Mouse (Mus musculus) retina, embryonic 14.5 days (tissue): ENCODE results near the gene Rexo5.
A peak's percentile ranks its signal among the peaks of the same experiment; 100 is the strongest.

ENCODE experiments used
- DNase-seq: peaks from one replicate; pipeline ENCODE4 v3.0.0-alpha.2; 2015; ENCODE audit warnings: low spot score

Rexo5 gene

GRCm38 (mm10) chr7:119845541-119845940, 51.7 kb downstream of the Rexo5 start:
- no peak for DNase-seq

GRCm38 (mm10) chr7:119847396-119847795, 53.6 kb downstream of the Rexo5 start:
- DNase-seq, result no peak

DNA sequence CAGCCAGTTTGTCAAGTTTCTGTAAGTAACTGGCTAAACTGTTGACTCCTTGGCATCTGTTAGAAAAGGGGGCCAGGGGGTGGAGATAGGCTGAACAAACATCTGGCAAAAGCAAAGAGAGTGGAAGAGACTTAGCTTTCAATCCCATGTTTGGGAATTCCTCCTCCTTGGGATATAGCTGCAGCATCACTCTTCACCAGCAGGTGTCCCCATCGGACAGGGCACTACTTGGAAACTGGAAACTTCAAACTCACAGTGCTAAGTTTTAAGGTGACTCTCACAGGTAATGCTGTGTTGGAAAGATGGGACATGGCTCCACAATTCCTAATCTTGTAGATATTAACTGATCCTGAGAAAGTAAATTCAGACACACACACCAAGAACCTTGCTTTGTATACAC, 55.3 kb downstream of the Rexo5 start:
- peak; percentile 81 for DNase-seq

DNA sequence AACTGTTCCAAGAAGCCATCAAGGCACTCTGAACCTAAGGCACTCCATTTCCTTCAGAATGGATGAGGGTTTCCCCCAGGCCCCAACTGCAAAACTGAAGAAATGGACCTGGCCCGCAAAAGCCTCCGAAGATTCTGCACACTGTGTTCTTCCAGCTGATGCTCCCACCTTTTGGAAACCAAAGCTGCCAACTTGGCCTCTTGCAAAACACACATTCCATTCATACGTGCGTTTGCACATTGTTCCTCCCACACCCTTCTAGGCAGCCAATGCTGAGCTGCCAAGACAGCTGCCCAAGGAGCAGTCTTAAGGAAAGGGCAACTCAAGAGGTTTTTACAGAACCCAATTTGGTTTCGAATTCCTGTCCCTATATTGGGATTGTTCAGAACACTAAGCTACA, 56.9 kb downstream of the Rexo5 start:
- DNase-seq, result no peak

GRCm38 (mm10) chr7:119852494-119852893, 58.7 kb downstream of the Rexo5 start:
- DNase-seq, result no peak

- DNase-seq, result no peak
Observed at GRCm38 (mm10) chr7:119853186-119853585, 59.4 kb downstream of the Rexo5 start.

DNA sequence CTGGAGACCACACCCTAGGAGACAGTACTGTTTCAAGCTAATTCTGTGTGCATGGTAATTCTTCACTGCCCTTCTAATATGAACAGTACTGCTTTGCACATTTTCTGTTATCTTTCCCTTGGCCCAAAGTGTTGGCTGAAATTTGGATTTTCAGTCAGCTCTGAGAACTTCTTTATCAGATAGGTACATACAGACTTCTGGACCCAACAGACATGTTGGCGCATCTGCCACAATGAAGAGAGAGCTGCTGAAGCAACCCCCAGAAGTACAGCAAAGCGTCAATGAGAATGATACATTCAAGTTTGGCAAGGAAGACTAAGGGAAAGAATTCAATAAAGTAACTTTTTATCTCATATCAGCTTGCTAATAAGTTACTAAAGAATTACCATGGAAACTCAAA, 60.6 kb downstream of the Rexo5 start:
- no peak for DNase-seq

DNA sequence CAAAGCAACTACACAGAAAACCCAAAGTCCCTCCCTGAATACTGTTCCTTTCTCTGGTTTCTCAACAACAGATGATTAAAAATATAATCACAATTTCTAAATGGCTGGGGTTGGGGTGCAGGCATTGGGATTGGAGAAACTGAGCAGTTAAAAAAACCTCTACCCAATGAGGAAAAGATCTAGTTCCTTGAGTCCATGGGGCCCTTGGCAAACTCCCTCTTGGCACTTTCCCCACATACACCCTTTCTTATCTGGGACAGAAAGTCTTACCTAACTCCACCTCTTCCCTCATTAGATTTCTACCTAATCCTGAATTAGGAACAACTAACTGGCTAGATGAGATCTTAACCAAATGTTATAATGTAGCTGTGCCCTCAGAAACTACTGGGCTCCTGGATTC, 61.2 kb downstream of the Rexo5 start:
- no peak for DNase-seq

DNA sequence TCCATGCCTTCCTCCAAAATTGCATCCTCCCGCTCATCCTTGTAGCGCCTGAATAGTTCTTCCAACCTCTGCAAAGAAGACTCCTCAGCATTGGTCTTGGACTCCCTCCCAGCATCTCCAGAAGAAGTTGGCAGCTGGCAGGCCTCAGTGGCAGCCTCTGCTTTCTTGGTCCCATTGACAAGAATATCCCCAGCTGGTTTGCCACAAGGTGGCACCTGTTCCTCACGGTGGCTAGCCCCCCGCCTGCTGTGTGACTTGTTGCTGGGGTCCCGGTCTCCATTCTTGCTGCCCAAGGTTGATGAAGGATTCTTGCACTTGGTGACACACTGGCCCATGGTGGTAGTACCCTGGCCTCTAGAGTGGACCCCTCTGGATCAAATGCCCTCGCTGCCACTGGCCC, 65.7 kb downstream of the Rexo5 start:
- no peak for DNase-seq

DNA sequence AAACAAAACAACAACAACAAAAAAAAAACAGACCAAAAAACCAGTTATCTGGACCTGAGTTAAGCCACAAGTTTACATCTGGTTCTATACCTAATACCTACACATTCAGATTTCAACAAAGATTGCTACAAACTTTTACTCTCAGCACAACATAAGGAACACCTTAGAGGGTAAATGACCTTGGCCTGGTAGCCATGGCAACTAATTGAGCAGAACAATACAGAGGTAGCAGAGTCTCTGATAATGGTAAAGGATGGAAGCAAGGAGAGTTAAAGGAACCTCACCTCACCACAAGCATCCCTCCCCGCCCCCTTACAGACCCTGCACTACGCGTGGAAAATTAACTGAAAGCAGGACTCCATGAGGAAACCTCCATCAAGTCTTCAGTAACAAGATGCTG, 66.3 kb downstream of the Rexo5 start:
- DNase-seq, result no peak

GRCm38 (mm10) chr7:119860554-119860953, 66.7 kb downstream of the Rexo5 start:
- DNase-seq, result no peak

GRCm38 (mm10) chr7:119860971-119861334, 67.1 kb downstream of the Rexo5 start:
- no peak for DNase-seq

DNA sequence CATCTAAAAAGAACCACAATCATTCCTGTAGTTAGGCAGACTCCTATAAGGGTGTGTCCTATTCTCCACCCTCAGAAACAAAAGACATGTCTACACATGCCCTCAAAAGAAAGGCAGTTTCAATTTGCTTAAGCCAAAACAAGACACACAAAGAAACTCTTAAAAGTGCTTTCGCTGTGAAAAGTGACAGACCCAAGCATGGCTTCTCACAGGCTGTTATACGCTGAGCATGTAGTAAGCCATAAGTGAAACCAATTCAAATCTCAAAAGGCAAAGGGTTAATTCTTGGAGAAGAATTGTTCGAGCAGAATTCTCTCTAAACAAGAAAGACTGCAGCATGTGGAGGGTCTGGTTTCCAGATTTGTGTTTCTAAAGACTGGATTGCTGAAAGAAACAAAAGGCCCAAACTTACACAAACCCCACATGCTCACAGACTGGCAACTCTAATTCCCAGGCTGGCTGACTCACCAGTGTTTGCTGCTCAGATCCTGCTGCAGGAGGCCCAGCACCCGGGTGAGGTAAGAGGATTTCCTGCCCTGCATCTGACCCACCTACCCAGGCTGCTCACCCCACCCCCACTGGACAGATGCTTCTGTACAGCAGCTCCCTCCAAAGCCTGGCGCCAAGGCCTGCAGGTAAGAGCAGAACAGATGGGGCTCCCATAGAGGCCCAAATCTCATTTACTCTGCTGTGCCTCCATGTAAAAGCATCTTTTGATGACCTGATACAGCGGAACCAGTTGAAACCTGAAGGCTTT, 67.7 kb downstream of the Rexo5 start:
- DNase-seq, result peak; percentile 52

- no peak for DNase-seq
Observed at GRCm38 (mm10) chr7:119862167-119862566, 68.4 kb downstream of the Rexo5 start.

DNA sequence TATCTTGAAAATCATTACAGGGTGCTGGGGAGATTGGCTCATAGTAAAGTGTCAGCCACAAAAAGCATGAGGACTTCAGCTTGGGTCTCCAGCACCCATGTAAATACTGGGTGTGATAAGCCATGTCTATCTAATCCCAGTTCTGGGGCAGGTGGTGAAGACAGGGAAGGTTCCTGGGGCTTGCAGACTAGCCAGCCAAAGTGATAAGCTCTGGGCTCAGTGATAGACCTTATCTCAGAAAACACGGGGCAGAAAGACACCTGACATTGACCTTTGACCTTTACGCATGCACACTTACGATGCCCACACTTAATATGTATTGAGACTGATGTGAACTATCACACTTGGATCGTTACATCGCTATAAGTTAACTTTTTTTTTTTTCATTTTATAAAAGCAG, 70.7 kb downstream of the Rexo5 start:
- no peak for DNase-seq

DNA sequence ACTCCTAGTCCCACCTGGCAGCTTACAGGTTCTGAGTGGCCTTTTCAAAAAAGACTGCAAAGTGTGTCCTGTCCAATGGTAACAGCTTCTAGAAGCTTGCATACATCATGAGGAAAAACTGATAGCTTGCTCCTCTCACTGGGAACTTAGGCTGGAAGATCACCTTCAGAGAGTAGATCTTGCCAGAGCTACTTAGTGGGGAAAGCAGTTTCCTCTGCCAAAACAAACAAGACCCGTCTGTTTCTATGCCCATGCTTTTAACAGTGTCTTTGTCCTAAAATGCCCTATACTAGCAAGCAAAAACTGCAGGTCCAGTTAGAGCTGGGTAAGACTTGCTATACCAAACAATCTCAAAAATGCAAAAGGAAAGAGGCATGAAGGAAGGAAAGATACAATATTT, 72.3 kb downstream of the Rexo5 start:
- no peak for DNase-seq

DNA sequence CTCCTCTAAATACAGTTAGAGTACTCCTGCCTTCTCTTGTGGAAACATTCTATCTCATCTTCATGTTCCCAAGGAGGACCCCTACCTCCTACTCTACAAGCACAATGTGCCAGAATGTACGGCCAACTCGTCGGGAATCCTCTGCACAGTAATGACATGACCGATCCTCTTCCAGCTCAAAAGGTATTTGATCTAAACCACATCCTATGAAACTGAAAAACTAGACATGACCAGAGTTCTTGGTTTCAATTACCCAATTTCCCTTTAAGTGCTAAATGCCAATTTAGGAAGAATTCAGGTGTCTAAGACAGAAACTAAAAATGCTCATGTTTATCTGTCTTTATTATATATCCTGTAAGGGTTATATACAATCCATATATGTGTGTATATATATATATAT, 78.4 kb downstream of the Rexo5 start:
- no peak for DNase-seq

GRCm38 (mm10) chr7:119873050-119873449, 79.2 kb downstream of the Rexo5 start:
- no peak for DNase-seq

DNA sequence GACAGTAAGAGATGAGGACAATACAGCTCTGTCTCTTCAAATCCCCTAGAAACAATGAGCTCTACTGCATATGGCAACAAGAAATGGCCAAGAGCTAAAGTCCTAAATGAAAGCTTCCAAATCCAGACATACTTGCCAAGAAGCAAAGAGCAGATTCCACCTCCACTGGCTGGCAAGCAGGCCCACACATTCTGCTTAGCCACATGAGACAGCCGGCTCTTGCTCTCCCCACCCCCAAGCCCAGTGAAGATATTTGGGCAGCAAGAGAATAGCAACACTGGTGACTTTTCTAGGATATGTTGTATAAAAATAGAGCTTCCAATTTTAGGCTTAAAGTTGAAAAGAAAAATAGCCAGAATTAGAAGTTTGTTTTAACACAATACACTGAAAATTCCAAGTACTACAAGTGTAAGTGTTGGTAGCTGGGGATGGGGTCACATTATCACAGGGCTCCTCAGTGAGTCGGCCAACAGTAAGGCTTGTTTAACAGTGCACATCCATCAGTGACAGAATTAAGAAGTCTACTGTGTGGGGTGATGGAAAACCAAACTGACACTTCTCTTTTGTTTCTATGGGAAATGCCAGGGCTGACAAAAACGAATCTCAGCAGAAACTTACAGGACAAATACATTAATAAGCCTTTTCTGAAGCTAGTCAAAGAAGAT, 82.1 kb downstream of the Rexo5 start:
- no peak for DNase-seq

GRCm38 (mm10) chr7:119879171-119879570, 85.4 kb downstream of the Rexo5 start:
- no peak for DNase-seq

DNA sequence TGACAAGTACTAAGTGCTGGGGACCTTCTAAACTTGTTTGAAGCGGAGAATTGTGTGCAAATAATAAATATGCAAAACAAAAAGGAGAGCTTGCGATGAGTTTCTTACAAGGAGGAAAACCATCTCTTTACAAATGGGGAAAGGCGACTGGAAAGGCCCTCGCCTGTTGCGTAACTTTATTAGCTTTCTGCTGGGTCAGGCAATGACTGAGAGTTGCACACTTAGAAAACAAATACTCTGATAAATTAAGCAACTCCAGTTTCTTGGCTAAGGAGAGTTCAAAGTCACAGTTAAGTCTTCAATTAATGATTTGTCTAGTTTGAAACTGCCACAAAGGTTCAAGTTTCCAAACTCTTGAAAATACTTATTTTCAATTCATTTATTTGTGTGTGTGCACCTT, 86.5 kb downstream of the Rexo5 start:
- no peak for DNase-seq

DNA sequence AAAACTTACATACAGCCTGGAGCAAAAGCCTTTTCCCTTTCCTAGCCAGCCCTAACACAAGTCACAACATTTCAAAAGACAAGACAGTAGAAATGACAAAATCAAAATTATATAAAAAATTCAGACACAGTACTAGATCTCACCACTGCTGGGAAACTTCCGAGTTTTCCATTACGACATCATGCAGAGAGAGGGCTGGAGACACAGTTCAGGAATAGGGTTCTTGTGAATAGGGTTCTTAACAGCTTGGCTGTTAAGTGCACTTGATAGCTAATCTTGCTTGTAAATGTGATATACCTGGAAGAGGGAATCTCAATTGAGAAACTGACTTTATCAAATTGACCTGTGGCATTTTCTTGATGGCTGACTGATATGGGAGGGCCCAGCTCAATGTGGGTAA, 87.4 kb downstream of the Rexo5 start:
- no peak for DNase-seq

DNA sequence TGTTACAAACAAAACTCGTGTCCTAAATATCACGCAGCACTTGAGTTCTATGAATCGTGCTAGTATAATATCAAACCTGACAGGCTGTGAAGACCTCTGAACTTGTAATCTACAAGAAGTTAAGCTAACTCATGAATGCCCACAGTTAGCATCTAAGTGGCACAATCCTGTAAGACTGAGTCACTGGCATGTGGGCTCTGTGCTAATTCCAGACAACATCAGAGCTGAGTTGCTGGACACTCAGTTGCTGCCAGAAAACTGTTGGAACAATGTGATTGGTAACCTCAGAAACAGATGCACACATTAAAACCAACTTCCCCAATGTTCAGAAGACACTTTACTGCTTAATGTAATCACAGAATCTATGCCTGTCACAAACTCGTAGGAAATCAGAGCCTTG, 94.1 kb downstream of the Rexo5 start:
- DNase-seq, result no peak

DNA sequence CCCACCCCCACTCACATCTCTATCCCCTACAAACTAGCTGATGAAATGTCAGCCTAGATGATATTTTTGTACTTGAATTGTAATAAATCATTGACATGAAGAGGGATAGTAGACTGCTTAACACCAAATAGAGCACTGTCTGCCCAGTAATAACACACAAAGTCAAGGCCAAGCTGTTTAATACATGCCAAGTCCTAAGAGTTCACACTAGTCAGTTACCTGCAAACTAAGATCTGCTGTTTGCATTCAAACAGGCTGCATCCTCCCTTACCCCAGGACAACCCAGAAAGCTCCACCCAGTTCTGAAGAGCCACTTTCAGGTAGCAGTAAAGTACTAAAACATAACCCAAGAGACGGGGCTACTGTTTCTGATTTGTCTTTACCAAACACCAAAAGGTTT, 98.4 kb downstream of the Rexo5 start:
- no peak for DNase-seq
